Mouse (Mus musculus) urinary bladder, adult 2 months (tissue): ENCODE results near the gene Rbfox3. TPM values are rescaled to one million over a fixed set of nuclear protein-coding genes. Genes with fewer than 3 reads are reported as not detected.
A peak's percentile ranks its signal among the peaks of the same experiment; 100 is the strongest.

Experiments used
- DNase-seq: peaks from one replicate; pipeline ENCODE4 v3.0.0; 2022; ENCODE audit warnings: low spot score
- polyA plus RNA-seq: library from polyadenylated mRNA; depleted of rRNA; stranded (reverse); fragments of >200 nt; gene quantifications from 2 replicates; pipeline ENCODE4 v1.2.3, GENCODE M21; 2012

The Rbfox3 gene
- polyA plus RNA-seq, 1 experiment: 23.3 TPM

GRCm38 (mm10) chr11:118607927-118608326 is 303.5 kb downstream of the Rbfox3 start:
- DNase-seq: no peak

GRCm38 (mm10) chr11:118605570-118605969 is 305.8 kb downstream of the Rbfox3 start:
- no peak for DNase-seq

GRCm38 (mm10) chr11:118604206-118604605 is 307.2 kb downstream of the Rbfox3 start:
- no peak for DNase-seq

GRCm38 (mm10) chr11:118603126-118603525 is 308.3 kb downstream of the Rbfox3 start:
- no peak for DNase-seq

- no peak for DNase-seq
Observed at GRCm38 (mm10) chr11:118601484-118601883, 309.9 kb downstream of the Rbfox3 start.

- DNase-seq: no peak
Observed at GRCm38 (mm10) chr11:118600168-118600567, 311.2 kb downstream of the Rbfox3 start.

GRCm38 (mm10) chr11:118598726-118599125 is 312.7 kb downstream of the Rbfox3 start:
- DNase-seq: no peak

- peak; percentile 48 for DNase-seq
Observed at GRCm38 (mm10) chr11:118584826-118585225, 326.6 kb downstream of the Rbfox3 start.

- no peak for DNase-seq
Observed at GRCm38 (mm10) chr11:118583989-118584388, 327.4 kb downstream of the Rbfox3 start.

GRCm38 (mm10) chr11:118583573-118583972 is 327.8 kb downstream of the Rbfox3 start:
- DNase-seq: no peak

GRCm38 (mm10) chr11:118581019-118581418 is 330.4 kb downstream of the Rbfox3 start:
- no peak for DNase-seq

GRCm38 (mm10) chr11:118579622-118580021 is 331.8 kb downstream of the Rbfox3 start:
- DNase-seq: no peak

- DNase-seq: no peak
Observed at GRCm38 (mm10) chr11:118577271-118577670, 334.1 kb downstream of the Rbfox3 start.

GRCm38 (mm10) chr11:118576611-118577010 is 334.8 kb downstream of the Rbfox3 start:
- no peak for DNase-seq

- DNase-seq: no peak
Observed at GRCm38 (mm10) chr11:118574418-118574817, 337.0 kb downstream of the Rbfox3 start.

GRCm38 (mm10) chr11:118573569-118573968 is 337.8 kb downstream of the Rbfox3 start:
- DNase-seq: peak; percentile 35

- DNase-seq: no peak
Observed at GRCm38 (mm10) chr11:118573000-118573399, 338.4 kb downstream of the Rbfox3 start.

GRCm38 (mm10) chr11:118570164-118570563 is 341.2 kb downstream of the Rbfox3 start:
- no peak for DNase-seq

- no peak for DNase-seq
Observed at GRCm38 (mm10) chr11:118569571-118570062, 341.8 kb downstream of the Rbfox3 start.

GRCm38 (mm10) chr11:118563877-118564276 is 347.5 kb downstream of the Rbfox3 start:
- DNase-seq: no peak

GRCm38 (mm10) chr11:118562847-118563246 is 348.6 kb downstream of the Rbfox3 start:
- DNase-seq: no peak

GRCm38 (mm10) chr11:118558193-118558592 is 353.2 kb downstream of the Rbfox3 start:
- no peak for DNase-seq

GRCm38 (mm10) chr11:118555631-118556030 is 355.8 kb downstream of the Rbfox3 start:
- no peak for DNase-seq

GRCm38 (mm10) chr11:118554542-118554941 is 356.9 kb downstream of the Rbfox3 start:
- DNase-seq: no peak
